Mouse (Mus musculus) forebrain, embryonic 12.5 days (tissue): ENCODE results near the gene Dbp. TPM values are rescaled to one million over a fixed set of nuclear protein-coding genes. Genes with fewer than 3 reads are reported as not detected.

ENCODE experiments used
- ATAC-seq: fragments of 200-750 bp; cut with Nextera tagmentation; 2 replicates; pipeline ENCODE4 v1.8.0; 2017; ENCODE audit warnings: moderate TSS enrichment; ENCODE audit not compliant: low FRiP score
- H3K27ac ChIP-seq: fragments of 300-500 bp; sonication (generic); 2 replicates; pipeline ENCODE4 v1.5.1; 2016; ENCODE audit warnings: mild to moderate bottlenecking
- H3K27me3 ChIP-seq: fragments of 300-500 bp; sonication (generic); 2 replicates; pipeline ENCODE4 v1.6.1; 2016; ENCODE audit warnings: mild to moderate bottlenecking
- H3K36me3 ChIP-seq: fragments of 300-500 bp; sonication (generic); replicated peaks from 2 replicates; pipeline ENCODE4 v1.6.1; 2016; ENCODE audit warnings: mild to moderate bottlenecking
- H3K4me1 ChIP-seq: fragments of 300-500 bp; sonication (generic); 2 replicates; pipeline ENCODE4 v1.6.1; 2016
- H3K4me2 ChIP-seq: fragments of 300-500 bp; sonication (generic); 2 replicates; pipeline ENCODE4 v1.6.1; 2016; ENCODE audit warnings: mild to moderate bottlenecking, moderate library complexity
- H3K4me3 ChIP-seq: fragments of 300-500 bp; sonication (generic); replicated peaks from 2 replicates; pipeline ENCODE4 v1.5.1; 2016; ENCODE audit warnings: mild to moderate bottlenecking
- H3K9ac ChIP-seq: fragments of 300-500 bp; sonication (generic); 2 replicates; pipeline ENCODE4 v1.6.1; 2016; ENCODE audit warnings: mild to moderate bottlenecking
- H3K9me3 ChIP-seq: fragments of 300-500 bp; sonication (generic); 2 replicates; pipeline ENCODE4 v1.6.1; 2016
- WGBS: fragments of 180-500 bp; shearing (Covaris S2); methylation state at CpG from one replicate; pipeline ENCODE4 v1.1.7; 2016; 5-methylcytosine and 5-hydroxymethylcytosine counted together
- polyA plus RNA-seq: library from polyadenylated mRNA; unstranded; fragments of >200 nt; fragmentation: Nextera tagmentation; extraction: Ambion mirVana; gene quantifications from 2 replicates; pipeline ENCODE4 v1.2.1, GENCODE M21; 2016

Dbp gene
- polyA plus RNA-seq, 1 experiment from 2014 or later: 3.8 TPM

- Histone ChIP-seq H3K4me3 (no peak overlapping the region), H3K36me3 (no peaks in the 10 kb centered on the region), H3K27ac (no peak overlapping the region), H3K27me3 (peaks cover 18% of the 10 kb centered on the region), H3K9ac (no peak overlapping the region), H3K4me2 (peak overlapping the region; percentile 8; the same call in 1 of the 2 replicates), H3K9me3 (0 out of 2 replicates have a peak, but pooled peaks cover 3% of the 10 kb centered on the region), H3K4me1 (no peaks in the 10 kb centered on the region)
- 33% methylated on average over 19 of the region's 19 CpGs for WGBS
- ATAC-seq: no peak
Observed at GRCm38 (mm10) chr7:45742338-45742737, 37.5 kb downstream of the Dbp start.

- no peak for ATAC-seq
- 34% methylated on average over 2 of the region's 2 CpGs for WGBS
- Histone ChIP-seq H3K4me2 (no peak overlapping the region), H3K27me3 (peaks cover 18% of the 10 kb centered on the region), H3K4me3 (no peak overlapping the region), H3K4me1 (no peaks in the 10 kb centered on the region), H3K27ac (no peak overlapping the region), H3K36me3 (no peaks in the 10 kb centered on the region), H3K9me3 (0 out of 2 replicates have a peak, but pooled peaks cover 3% of the 10 kb centered on the region), H3K9ac (no peak overlapping the region)
Observed at GRCm38 (mm10) chr7:45744387-45744786, 39.5 kb downstream of the Dbp start.

- ATAC-seq: no peak
- no peak overlapping the region for H3K9ac ChIP-seq
Observed at GRCm38 (mm10) chr7:45746518-45746917, 41.6 kb downstream of the Dbp start.

GRCm38 (mm10) chr7:45747450-45747849 lies 42.6 kb downstream of the Dbp start:
- Histone ChIP-seq H3K4me1 (no peaks in the 10 kb centered on the region; the same call in 1 of the 2 replicates), H3K4me2 (no peak overlapping the region), H3K9me3 (0 out of 2 replicates have a peak, but pooled peaks cover 3% of the 10 kb centered on the region), H3K4me3 (no peak overlapping the region), H3K27me3 (peaks cover 2% of the 10 kb centered on the region; the same call in 1 of the 2 replicates), H3K9ac (no peak overlapping the region), H3K36me3 (no peaks in the 10 kb centered on the region), H3K27ac (no peak overlapping the region)
- WGBS: 89% methylated on average over 5 of the region's 5 CpGs
- no peak for ATAC-seq

More at GRCm38 (mm10) chr7:45746518-45746917, 41.6 kb downstream of the Dbp start:
- 69% methylated on average over 6 of the region's 6 CpGs for WGBS
- Histone ChIP-seq H3K9me3 (0 out of 2 replicates have a peak, but pooled peaks cover 3% of the 10 kb centered on the region), H3K4me3 (no peak overlapping the region), H3K4me1 (no peaks in the 10 kb centered on the region; the same call in 1 of the 2 replicates), H3K36me3 (no peaks in the 10 kb centered on the region), H3K4me2 (no peak overlapping the region), H3K27ac (no peak overlapping the region), H3K27me3 (peaks cover 10% of the 10 kb centered on the region)

GRCm38 (mm10) chr7:45748110-45748509 lies 43.2 kb downstream of the Dbp start:
- no peak overlapping the region for H3K27ac ChIP-seq
- no peak overlapping the region for H3K4me3 ChIP-seq
- H3K9me3 ChIP-seq: 0 out of 2 replicates have a peak, but pooled peaks cover 3% of the 10 kb centered on the region
- no peaks in the 10 kb centered on the region; the same call in 1 of the 2 replicates for H3K4me1 ChIP-seq
- 0 out of 2 replicates have a peak, but pooled peaks cover 3% of the 10 kb centered on the region for H3K27me3 ChIP-seq
- no peaks in the 10 kb centered on the region for H3K36me3 ChIP-seq
- WGBS: 85% methylated on average over 7 of the region's 7 CpGs
- H3K4me2 ChIP-seq: no peak overlapping the region
- no peak overlapping the region for H3K9ac ChIP-seq
- ATAC-seq: no peak

GRCm38 (mm10) chr7:45749401-45749800 lies 44.5 kb downstream of the Dbp start:
- Histone ChIP-seq H3K4me3 (no peak overlapping the region), H3K9me3 (0 out of 2 replicates have a peak, but pooled peaks cover 3% of the 10 kb centered on the region), H3K27ac (no peak overlapping the region), H3K27me3 (0 out of 2 replicates have a peak, but pooled peaks cover 3% of the 10 kb centered on the region), H3K4me1 (no peaks in the 10 kb centered on the region; the same call in 1 of the 2 replicates), H3K36me3 (no peaks in the 10 kb centered on the region), H3K9ac (no peak overlapping the region), H3K4me2 (0 out of 2 replicates have a peak overlapping the region, but pooled peaks have one; percentile 13)
- no peak for ATAC-seq
- WGBS: 51% methylated on average over 10 of the region's 10 CpGs

GRCm38 (mm10) chr7:45750162-45750561 lies 45.3 kb downstream of the Dbp start:
- Histone ChIP-seq H3K4me1 (no peaks in the 10 kb centered on the region; the same call in 1 of the 2 replicates), H3K9me3 (0 out of 2 replicates have a peak, but pooled peaks cover 3% of the 10 kb centered on the region), H3K27ac (no peak overlapping the region), H3K27me3 (0 out of 2 replicates have a peak, but pooled peaks cover 3% of the 10 kb centered on the region), H3K4me3 (no peak overlapping the region), H3K36me3 (no peaks in the 10 kb centered on the region), H3K9ac (no peak overlapping the region), H3K4me2 (no peak overlapping the region)
- 85% methylated on average over 9 of the region's 9 CpGs for WGBS
- no peak for ATAC-seq

- WGBS: 53% methylated on average over 6 of the region's 6 CpGs
- ATAC-seq: no peak
- Histone ChIP-seq H3K9ac (no peak overlapping the region), H3K36me3 (no peaks in the 10 kb centered on the region), H3K9me3 (no peaks in the 10 kb centered on the region), H3K4me1 (peaks cover 3% of the 10 kb centered on the region; the same call in 1 of the 2 replicates), H3K4me2 (no peak overlapping the region), H3K4me3 (no peak overlapping the region), H3K27me3 (peaks cover 31% of the 10 kb centered on the region), H3K27ac (no peak overlapping the region)
Observed at GRCm38 (mm10) chr7:45755703-45756102, 50.8 kb downstream of the Dbp start.

- H3K36me3 ChIP-seq: no peaks in the 10 kb centered on the region
- H3K9me3 ChIP-seq: no peaks in the 10 kb centered on the region
- peaks cover 3% of the 10 kb centered on the region; the same call in 1 of the 2 replicates for H3K4me1 ChIP-seq
- 5% methylated on average over 26 of the region's 27 CpGs for WGBS
- peak overlapping the region; percentile 23 for H3K4me2 ChIP-seq
- H3K27me3 ChIP-seq: peaks cover 32% of the 10 kb centered on the region
- ATAC-seq: no peak
- H3K4me3 ChIP-seq: peak overlapping the region; percentile 5; the same call in 1 of the 2 replicates
- 0 out of 2 replicates have a peak overlapping the region, but pooled peaks have one; percentile 12 for H3K9ac ChIP-seq
- no peak overlapping the region for H3K27ac ChIP-seq
Observed at GRCm38 (mm10) chr7:45759400-45759799, 54.5 kb downstream of the Dbp start.

Other genes with a start within 250 kb of the Dbp start
- gene Ftl1, start 245.2 kb upstream of the Dbp start, polyA plus RNA-seq: 5,523 and 5,537 TPM in 2 replicates
- 240 and 256 TPM in 2 replicates for gene Bax, start 238.2 kb upstream of the Dbp start, polyA plus RNA-seq
- 0.29 and 0.34 TPM in 2 replicates for gene Tulp2, start 223.2 kb upstream of the Dbp start, polyA plus RNA-seq
- not detected in 2 replicates for gene Gm45808, start 218.3 kb upstream of the Dbp start, polyA plus RNA-seq
- 3.0 and 3.6 TPM in 2 replicates for gene Dhdh, start 216.3 kb upstream of the Dbp start, polyA plus RNA-seq
- gene Nucb1, start 194.7 kb upstream of the Dbp start, polyA plus RNA-seq: 89.5 and 90.5 TPM in 2 replicates
- 14.6 and 16.6 TPM in 2 replicates for gene Ppp1r15a, start 178.8 kb upstream of the Dbp start, polyA plus RNA-seq
- 0.74 and 1.0 TPM in 2 replicates for gene Plekha4, start 178.8 kb upstream of the Dbp start, polyA plus RNA-seq
- gene Hsd17b14, start 150.2 kb upstream of the Dbp start, polyA plus RNA-seq: 0.42 and 0.52 TPM in 2 replicates
- gene Bcat2, start 134.9 kb upstream of the Dbp start, polyA plus RNA-seq: 18.3 and 22.2 TPM in 2 replicates
- gene Fgf21, start 89.6 kb upstream of the Dbp start, polyA plus RNA-seq: not detected in 2 replicates
- 0.10 and 0.24 TPM in 2 replicates for gene Fut1, start 87.8 kb upstream of the Dbp start, polyA plus RNA-seq
- 0.13 TPM in 1 of 2 replicates, not detected in the other for gene Izumo1, start 83.3 kb upstream of the Dbp start, polyA plus RNA-seq
- 8.3 and 8.9 TPM in 2 replicates for gene Rasip1, start 77.6 kb upstream of the Dbp start, polyA plus RNA-seq
- gene Mamstr, start 65.1 kb upstream of the Dbp start, polyA plus RNA-seq: 2.6 and 3.1 TPM in 2 replicates
- gene Fut2, start 38.7 kb upstream of the Dbp start, polyA plus RNA-seq: 0.11 TPM in 1 of 2 replicates, not detected in the other
- 0.23 and 0.33 TPM in 2 replicates for gene Ntn5, start 21.1 kb upstream of the Dbp start, polyA plus RNA-seq
- gene Sec1, start 10.7 kb upstream of the Dbp start, polyA plus RNA-seq: 0.64 and 0.68 TPM in 2 replicates
- 10.2 and 11.0 TPM in 2 replicates for gene Car11, start 5.2 kb upstream of the Dbp start, polyA plus RNA-seq
- 707 and 745 TPM in 2 replicates for gene Rpl18, start 10.4 kb downstream of the Dbp start, polyA plus RNA-seq
- 26.5 and 30.1 TPM in 2 replicates for gene Sphk2, start 12.9 kb downstream of the Dbp start, polyA plus RNA-seq
- gene Fam83e, start 16.1 kb downstream of the Dbp start, polyA plus RNA-seq: 1.1 and 1.5 TPM in 2 replicates
- gene Spaca4, start 20.7 kb downstream of the Dbp start, polyA plus RNA-seq: not detected in 2 replicates
- gene Lmtk3, start 78.7 kb downstream of the Dbp start, polyA plus RNA-seq: 10.2 and 10.8 TPM in 2 replicates
- gene Sult2b1, start 79.6 kb downstream of the Dbp start, polyA plus RNA-seq: 1.5 and 1.9 TPM in 2 replicates
- 275 and 276 TPM in 2 replicates for gene Cyth2, start 109.5 kb downstream of the Dbp start, polyA plus RNA-seq
- gene Kcnj14, start 119.7 kb downstream of the Dbp start, polyA plus RNA-seq: 0.73 and 0.95 TPM in 2 replicates
- 55.5 and 60.0 TPM in 2 replicates for gene Grwd1, start 125.9 kb downstream of the Dbp start, polyA plus RNA-seq
- 38.6 and 44.6 TPM in 2 replicates for gene Kdelr1, start 167.7 kb downstream of the Dbp start, polyA plus RNA-seq
- gene Grin2d, start 173.3 kb downstream of the Dbp start, polyA plus RNA-seq: 0.33 and 0.47 TPM in 2 replicates
- 0.63 and 0.88 TPM in 2 replicates for gene Syngr4, start 191.6 kb downstream of the Dbp start, polyA plus RNA-seq
- 3.3 and 3.9 TPM in 2 replicates for gene Tmem143, start 191.9 kb downstream of the Dbp start, polyA plus RNA-seq
- 19.9 and 20.5 TPM in 2 replicates for gene Emp3, start 216.3 kb downstream of the Dbp start, polyA plus RNA-seq
- 2.7 and 4.7 TPM in 2 replicates for gene Ccdc114, start 219.0 kb downstream of the Dbp start, polyA plus RNA-seq